Comparison of ENCODE assay signal across 8 mouse cellular contexts in the genomic region with DNA sequence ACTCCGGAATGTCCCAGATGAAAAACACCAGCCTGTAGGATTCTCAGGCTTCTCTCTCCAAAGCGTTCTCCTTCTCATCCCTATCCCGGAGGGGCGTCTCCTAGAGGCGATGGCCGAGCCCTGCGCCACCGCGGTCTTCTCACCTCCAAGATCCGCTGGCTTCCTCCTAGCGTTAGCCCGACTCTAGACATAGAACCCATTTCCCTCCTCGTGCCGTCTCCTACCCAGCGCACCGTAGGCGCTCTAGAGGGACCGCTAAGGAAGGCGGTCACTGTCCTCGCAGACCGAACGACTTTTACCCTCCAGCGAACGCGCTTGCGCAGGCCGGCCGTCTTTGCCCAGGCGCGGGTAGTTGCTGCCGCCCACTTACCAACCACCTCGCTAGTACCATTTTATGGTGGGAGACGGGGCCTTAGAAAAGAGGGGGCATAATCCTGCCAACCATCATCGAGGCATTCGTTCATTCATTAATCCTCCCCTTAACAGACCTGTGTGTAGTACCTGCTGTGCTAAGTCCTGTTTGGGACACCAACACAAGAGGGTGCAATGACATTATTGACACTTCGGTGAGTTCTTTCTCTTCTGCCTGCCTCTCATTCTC. TPM values are rescaled to one million over a fixed set of nuclear protein-coding genes. Genes with fewer than 3 reads are reported as not detected.
DNase-seq lines count a peak whose midpoint lies in the region; ATAC-seq and TF ChIP-seq lines count a peak whose summit lies in the region.

Gene Slc13a5, minus strand, starts transcription at position 263 of the 601 bp plus-strand sequence.

- peak within 1 kb of the TSS; percentile 72 for H3K4me2 ChIP-seq in midbrain, embryonic 14.5 days (ENCODE audit: low read length)

- WGBS in midbrain, embryonic 14.5 days = 2% methylated on average over 36 of the region's 36 CpGs

- no peak for TF ChIP-seq POLR2A in brain, embryonic 14.5 days (IDR thresholded peaks at IDR 0.05; ENCODE audit: borderline replicate concordance, extremely low read depth, insufficient read depth, insufficient read length, poor library complexity, severe bottlenecking)

- no peak within 1 kb of the TSS for H3K27ac ChIP-seq in midbrain, embryonic 14.5 days (replicated peaks; ENCODE audit: low read depth, low read length)

- ATAC-seq in granulocyte monocyte progenitor cell, adult 5-6 weeks (replicated peaks; ENCODE audit: poor library complexity, severe bottlenecking) = peak; percentile 34
- ATAC-seq in midbrain, embryonic 14.5 days (ENCODE audit: low FRiP score, low TSS enrichment) = peak; percentile 24

- peaks cover 7% of the 10 kb centered on the region; the same call in 1 of the 2 replicates for H3K4me1 ChIP-seq in midbrain, embryonic 14.5 days (ENCODE audit: control insufficient read depth, insufficient read depth, low read length)

- H3K9ac ChIP-seq in midbrain, embryonic 14.5 days (replicated peaks; ENCODE audit: low read length) = peak within 1 kb of the TSS; percentile 32

- H3K4me3 ChIP-seq in midbrain, embryonic 14.5 days (replicated peaks; ENCODE audit: low read depth, low read length) = peak within 1 kb of the TSS; percentile 40

- TF ChIP-seq CTCF in brain, embryonic 14.5 days (IDR thresholded peaks at IDR 0.05; ENCODE audit: borderline replicate concordance, extremely low read depth, insufficient read depth, insufficient read length) = peak; percentile 7; the same call in 1 of the 2 replicates

- no peaks in the 10 kb centered on the region for H3K36me3 ChIP-seq in midbrain, embryonic 14.5 days (ENCODE audit: control insufficient read depth, insufficient read depth, low read length)

- DNase-seq in layer of hippocampus, postnatal 10 days (ENCODE audit: low spot score in 2 of 2) = no peak
- DNase-seq in layer of hippocampus, adult 18-20 months (ENCODE audit: low spot score in 2 of 2) = no peak
- DNase-seq in brain, embryonic 14.5 days (ENCODE audit: low read depth) = no peak
- peak; percentile 19 for DNase-seq in kidney, postnatal 10 days
- DNase-seq in midbrain, embryonic 14.5 days = peak; percentile 57
- no peak for DNase-seq in spleen, adult 12 weeks (ENCODE audit: low spot score)
- DNase-seq in spleen, adult 18-20 months = no peak

- H3K27me3 ChIP-seq in midbrain, embryonic 14.5 days (ENCODE audit: control insufficient read depth, insufficient read depth, low read length) = peaks cover 30% of the 10 kb centered on the region

- no peaks in the 10 kb centered on the region for H3K9me3 ChIP-seq in midbrain, embryonic 14.5 days (ENCODE audit: control insufficient read depth, low read length)

RNA-seq across cellular contexts. Expression of gene Slc13a5, which starts in this region (rescaled TPM):
- 10 to 100 TPM; 13.0 to 17.8 TPM for total RNA-seq in layer of hippocampus, postnatal 10 days (2021)
- 1 to 10 TPM; 8.6 to 9.0 TPM for total RNA-seq in layer of hippocampus, adult 18-20 months (2021)
- 0.93 and 2.8 TPM in 2 replicates for polyA plus RNA-seq in brain, embryonic 14.5 days (2012; rRNA removed)
- total RNA-seq in granulocyte monocyte progenitor cell, adult 5-6 weeks (2014; fragmentation: Nextera tagmentation) = not detected in 2 replicates
- not detected in 2 replicates for total RNA-seq in granulocyte monocyte progenitor cell, adult 5-6 weeks (2017)
- 1.0 and 2.0 TPM in 2 replicates for polyA plus RNA-seq in midbrain, embryonic 14.5 days (2014; fragmentation: Nextera tagmentation; extraction: Ambion mirVana)

Comparison
In these comparisons a context has a peak if more than half of its experiments do, and no peak if none do; other contexts are left out.
1. RNA of gene Slc13a5 (total RNA-seq): 13.0 to 17.8 TPM in layer of hippocampus, postnatal 10 days and 8.6 to 9.0 TPM in layer of hippocampus, adult 18-20 months; not detected in granulocyte monocyte progenitor cell, adult 5-6 weeks; every median in the first group is over 4 times any median in the second.
2. Peak in ATAC-seq in granulocyte monocyte progenitor cell, adult 5-6 weeks; RNA of the gene not detected or under 1 TPM.
3. DNase-seq: peak in kidney, postnatal 10 days (single experiment) and midbrain, embryonic 14.5 days (single experiment); none in layer of hippocampus, postnatal 10 days (0 of 2), layer of hippocampus, adult 18-20 months (0 of 2), brain, embryonic 14.5 days (single experiment), spleen, adult 12 weeks (single experiment) and spleen, adult 18-20 months (0 of 2).